Mouse (Mus musculus) gastrocnemius, postnatal 36 days (tissue): Measurements from ENCODE around the gene Stat3. TPM values are rescaled to one million over a fixed set of nuclear protein-coding genes. Genes with fewer than 3 reads are reported as not detected.

Experiments used
- DNase-seq, 2 experiments: peaks; one replicate each; pipeline ENCODE4 v3.0.0; 2022
- intact Hi-C: fragments of 180-260 bp; cut with DNase I; formaldehyde crosslinking; loops from one replicate; pipeline ENCODE4 v1.15.1; 2025
- total RNA-seq, 2 experiments: library from RNA; stranded (reverse); gene quantifications; 2 replicates each; pipeline ENCODE4 v1.2.3; 2021

The Stat3 gene
- total RNA-seq, 2 experiments from 2014 or later: 38.8 to 42.9 TPM

- no peak for DNase-seq
- intact Hi-C loops: loop anchor here (5.0 kb wide), 1 partner anchor 62 kb away; no protein-coding TSS in a partner anchor
Measured at GRCm38 (mm10) chr11:100894146-100894918, 45.0 kb downstream of the Stat3 start.

GRCm38 (mm10) chr11:100893482-100893881 is 45.9 kb downstream of the Stat3 start:
- DNase-seq: peak; percentile 83 to 88
- intact Hi-C loops: loop anchor here (1.0 to 5.0 kb wide), 3 partner anchors 61 to 173 kb away; no protein-coding TSS in a partner anchor

- DNase-seq: peak in 1 of 2 experiments; percentile 13
- intact Hi-C loops: loop anchor here (2.0 to 5.0 kb wide), 2 partner anchors 60 to 174 kb away; no protein-coding TSS in a partner anchor
Measured at GRCm38 (mm10) chr11:100892435-100892834, 46.9 kb downstream of the Stat3 start.

GRCm38 (mm10) chr11:100891256-100892123 is 47.9 kb downstream of the Stat3 start:
- intact Hi-C loops: loop anchor here (2.0 to 5.0 kb wide), 2 partner anchors 59 to 175 kb away; no protein-coding TSS in a partner anchor
- peak in 1 of 2 experiments; percentile 11 for DNase-seq

- DNase-seq: peak; percentile 15 to 25
- intact Hi-C loops: loop anchor here (5.0 kb wide), 1 partner anchor 58 kb away; no protein-coding TSS in a partner anchor
Measured at GRCm38 (mm10) chr11:100890481-100890880, 48.9 kb downstream of the Stat3 start.

- DNase-seq: no peak
- intact Hi-C loops: loop anchor here (5.0 kb wide), 1 partner anchor 106 kb away; no protein-coding TSS in a partner anchor
Measured at GRCm38 (mm10) chr11:100888348-100888820, 51.0 kb downstream of the Stat3 start.

GRCm38 (mm10) chr11:100887764-100888163 is 51.6 kb downstream of the Stat3 start:
- intact Hi-C loops: loop anchor here (5.0 kb wide), 1 partner anchor 105 kb away; no protein-coding TSS in a partner anchor
- no peak for DNase-seq

- DNase-seq: no peak
- intact Hi-C loops: loop anchor here (5.0 kb wide), 1 partner anchor 105 kb away; no protein-coding TSS in a partner anchor
Measured at GRCm38 (mm10) chr11:100887236-100887635, 52.1 kb downstream of the Stat3 start.

- DNase-seq: no peak
- intact Hi-C loops: loop anchor here (5.0 kb wide), 1 partner anchor 104 kb away; no protein-coding TSS in a partner anchor
Measured at GRCm38 (mm10) chr11:100886188-100886740, 53.1 kb downstream of the Stat3 start.

GRCm38 (mm10) chr11:100885472-100885871 is 53.9 kb downstream of the Stat3 start:
- intact Hi-C loops: loop anchor here (5.0 kb wide), 1 partner anchor 103 kb away; no protein-coding TSS in a partner anchor

GRCm38 (mm10) chr11:100883640-100884039 is 55.7 kb downstream of the Stat3 start:
- DNase-seq: no peak
- intact Hi-C loops: no loop called here

More at GRCm38 (mm10) chr11:100885472-100885871, 53.9 kb downstream of the Stat3 start:
- no peak for DNase-seq

- DNase-seq: no peak
- intact Hi-C loops: no loop called here
Measured at GRCm38 (mm10) chr11:100879321-100880078, 59.8 kb downstream of the Stat3 start.

GRCm38 (mm10) chr11:100875761-100876160 is 63.6 kb downstream of the Stat3 start:
- intact Hi-C loops: no loop called here
- DNase-seq: no peak

- no peak for DNase-seq
- intact Hi-C loops: no loop called here
Measured at GRCm38 (mm10) chr11:100870968-100871350, 68.4 kb downstream of the Stat3 start.

GRCm38 (mm10) chr11:100870256-100870967 is 68.9 kb downstream of the Stat3 start:
- intact Hi-C loops: no loop called here
- DNase-seq: no peak

- no peak for DNase-seq
Measured at GRCm38 (mm10) chr11:100865618-100866017, 73.7 kb downstream of the Stat3 start.

GRCm38 (mm10) chr11:100863141-100863540 is 76.2 kb downstream of the Stat3 start:
- intact Hi-C loops: no loop called here
- DNase-seq: no peak

More at GRCm38 (mm10) chr11:100865618-100866017, 73.7 kb downstream of the Stat3 start:
- intact Hi-C loops: no loop called here

GRCm38 (mm10) chr11:100861836-100862235 is 77.5 kb downstream of the Stat3 start:
- DNase-seq: no peak
- intact Hi-C loops: no loop called here

- DNase-seq: no peak
- intact Hi-C loops: no loop called here
Measured at GRCm38 (mm10) chr11:100861335-100861734, 78.0 kb downstream of the Stat3 start.
